Mouse (Mus musculus) midbrain, embryonic 16.5 days (tissue): ENCODE measurements around the gene St8sia1. TPM values are rescaled to one million over a fixed set of nuclear protein-coding genes. Genes with fewer than 3 reads are reported as not detected.

Source experiments
- ATAC-seq: fragments of 200-750 bp; cut with Nextera tagmentation; 2 replicates; pipeline ENCODE4 v1.8.0; 2017; ENCODE audit warnings: moderate TSS enrichment
- H3K27ac ChIP-seq: fragments of 300-500 bp; sonication (generic); 2 replicates; pipeline ENCODE4 v1.5.1; 2014; ENCODE audit warnings: mild to moderate bottlenecking, low read length, mixed read lengths
- H3K27me3 ChIP-seq: fragments of 300-500 bp; sonication (generic); 2 replicates; pipeline ENCODE4 v1.6.1; 2014; ENCODE audit warnings: low read depth, low read length, mixed read lengths; ENCODE audit not compliant: control insufficient read depth, insufficient read depth
- H3K36me3 ChIP-seq: fragments of 300-500 bp; sonication (generic); 2 replicates; pipeline ENCODE4 v1.6.1; 2014; ENCODE audit warnings: mild to moderate bottlenecking, low read length, moderate library complexity, mixed read lengths; ENCODE audit not compliant: control insufficient read depth, insufficient read depth
- H3K4me1 ChIP-seq: fragments of 300-500 bp; sonication (generic); 2 replicates; pipeline ENCODE4 v1.6.1; 2014; ENCODE audit warnings: mild to moderate bottlenecking, low read length, mixed read lengths; ENCODE audit not compliant: control insufficient read depth, insufficient read depth
- H3K4me2 ChIP-seq: fragments of 300-500 bp; sonication (generic); 2 replicates; pipeline ENCODE4 v1.6.1; 2014; ENCODE audit warnings: mild to moderate bottlenecking, low read length, mixed read lengths
- H3K4me3 ChIP-seq: fragments of 300-500 bp; sonication (generic); 2 replicates; pipeline ENCODE4 v1.5.1; 2014; ENCODE audit warnings: low read depth, mild to moderate bottlenecking, low read length, moderate library complexity, mixed read lengths
- H3K9ac ChIP-seq: fragments of 300-500 bp; sonication (generic); 2 replicates; pipeline ENCODE4 v1.6.1; 2014; ENCODE audit warnings: low read depth, low read length, mixed read lengths
- H3K9me3 ChIP-seq: fragments of 300-500 bp; sonication (generic); replicated peaks from 2 replicates; pipeline ENCODE4 v1.6.1; 2014; ENCODE audit warnings: mild to moderate bottlenecking, low read length, mixed read lengths; ENCODE audit not compliant: control insufficient read depth, poor library complexity, severe bottlenecking
- WGBS: fragments of 180-500 bp; shearing (Covaris S2); extraction: QIAGEN DNeasy Blood & Tissue Kit; methylation state at CpG from one replicate; pipeline ENCODE4 v1.1.7; 2014; 5-methylcytosine and 5-hydroxymethylcytosine counted together
- polyA plus RNA-seq: library from polyadenylated mRNA; unstranded; fragments of >200 nt; fragmentation: Nextera tagmentation; extraction: Ambion mirVana; gene quantifications from 2 replicates; pipeline ENCODE4 v1.2.1, GENCODE M21; 2015

The St8sia1 gene
- polyA plus RNA-seq, 1 experiment from 2014 or later = 7.5 TPM

- 39% methylated on average over 5 of the region's 5 CpGs for WGBS
- H3K27me3 ChIP-seq = no peaks in the 10 kb centered on the region
- no peak overlapping the region for H3K4me3 ChIP-seq
- no peak overlapping the region for H3K27ac ChIP-seq
- H3K9ac ChIP-seq = no peak overlapping the region
- no peak overlapping the region for H3K4me2 ChIP-seq
- no peaks in the 10 kb centered on the region for H3K9me3 ChIP-seq
- H3K36me3 ChIP-seq = no peaks in the 10 kb centered on the region
- peaks cover 6% of the 10 kb centered on the region; the same call in 1 of the 2 replicates for H3K4me1 ChIP-seq
- no peak for ATAC-seq
Observed at GRCm38 (mm10) chr6:142925921-142926320, 38.3 kb downstream of the St8sia1 start.

GRCm38 (mm10) chr6:142925374-142925773 is 38.9 kb downstream of the St8sia1 start:
- Histone ChIP-seq H3K4me2 (no peak overlapping the region), H3K36me3 (no peaks in the 10 kb centered on the region), H3K4me3 (no peak overlapping the region), H3K9me3 (no peaks in the 10 kb centered on the region), H3K9ac (no peak overlapping the region), H3K4me1 (peaks cover 6% of the 10 kb centered on the region; the same call in 1 of the 2 replicates), H3K27ac (0 out of 2 replicates have a peak overlapping the region, but pooled peaks have one; percentile 28), H3K27me3 (no peaks in the 10 kb centered on the region)
- WGBS = 81% methylated on average over 3 of the region's 3 CpGs
- ATAC-seq = 0 out of 2 replicates have a peak, but pooled peaks have one; percentile 9

GRCm38 (mm10) chr6:142920901-142921300 is 43.4 kb downstream of the St8sia1 start:
- Histone ChIP-seq H3K36me3 (no peaks in the 10 kb centered on the region), H3K27me3 (no peaks in the 10 kb centered on the region), H3K4me3 (no peak overlapping the region), H3K4me1 (peaks cover 4% of the 10 kb centered on the region; the same call in 1 of the 2 replicates), H3K27ac (no peak overlapping the region), H3K9ac (no peak overlapping the region), H3K4me2 (no peak overlapping the region), H3K9me3 (no peaks in the 10 kb centered on the region)
- WGBS = 79% methylated on average over 5 of the region's 5 CpGs
- ATAC-seq = no peak

- Histone ChIP-seq H3K9ac (no peak overlapping the region), H3K4me2 (no peak overlapping the region), H3K27me3 (no peaks in the 10 kb centered on the region), H3K4me3 (no peak overlapping the region), H3K9me3 (no peaks in the 10 kb centered on the region), H3K4me1 (no peaks in the 10 kb centered on the region), H3K36me3 (no peaks in the 10 kb centered on the region), H3K27ac (no peak overlapping the region)
- ATAC-seq = no peak
- WGBS = 91% methylated on average over 6 of the region's 6 CpGs
Observed at GRCm38 (mm10) chr6:142918691-142919090, 45.6 kb downstream of the St8sia1 start.

GRCm38 (mm10) chr6:142917471-142917901 is 46.8 kb downstream of the St8sia1 start:
- Histone ChIP-seq H3K4me3 (no peak overlapping the region), H3K9ac (no peak overlapping the region), H3K27ac (no peak overlapping the region), H3K4me2 (no peak overlapping the region), H3K27me3 (no peaks in the 10 kb centered on the region), H3K9me3 (no peaks in the 10 kb centered on the region), H3K4me1 (no peaks in the 10 kb centered on the region), H3K36me3 (no peaks in the 10 kb centered on the region)
- no peak for ATAC-seq
- WGBS = 87% methylated on average over 13 of the region's 13 CpGs

- no peak overlapping the region for H3K9ac ChIP-seq
- H3K27me3 ChIP-seq = no peaks in the 10 kb centered on the region
- 91% methylated on average over 11 of the region's 11 CpGs for WGBS
- H3K36me3 ChIP-seq = peaks cover 3% of the 10 kb centered on the region; the same call in 1 of the 2 replicates
- H3K4me3 ChIP-seq = no peak overlapping the region
- H3K4me1 ChIP-seq = no peaks in the 10 kb centered on the region
- ATAC-seq = no peak
- H3K9me3 ChIP-seq = no peaks in the 10 kb centered on the region
- no peak overlapping the region for H3K27ac ChIP-seq
- no peak overlapping the region for H3K4me2 ChIP-seq
Observed at GRCm38 (mm10) chr6:142916271-142916941, 47.8 kb downstream of the St8sia1 start.

- H3K27me3 ChIP-seq = no peaks in the 10 kb centered on the region
- H3K9me3 ChIP-seq = no peaks in the 10 kb centered on the region
- H3K9ac ChIP-seq = no peak overlapping the region
- H3K36me3 ChIP-seq = peaks cover 4% of the 10 kb centered on the region; the same call in 1 of the 2 replicates
- H3K27ac ChIP-seq = no peak overlapping the region
- H3K4me2 ChIP-seq = no peak overlapping the region
- no peaks in the 10 kb centered on the region for H3K4me1 ChIP-seq
- 83% methylated on average over 5 of the region's 5 CpGs for WGBS
- H3K4me3 ChIP-seq = no peak overlapping the region
- no peak for ATAC-seq
Observed at GRCm38 (mm10) chr6:142915464-142915863, 48.8 kb downstream of the St8sia1 start.

- Histone ChIP-seq H3K27me3 (no peaks in the 10 kb centered on the region), H3K36me3 (peaks cover 4% of the 10 kb centered on the region; the same call in 1 of the 2 replicates), H3K9me3 (no peaks in the 10 kb centered on the region), H3K4me3 (no peak overlapping the region), H3K4me2 (no peak overlapping the region), H3K9ac (no peak overlapping the region), H3K27ac (no peak overlapping the region), H3K4me1 (no peaks in the 10 kb centered on the region)
- ATAC-seq = no peak
- WGBS = 88% methylated on average over 10 of the region's 10 CpGs
Observed at GRCm38 (mm10) chr6:142914676-142915075, 49.6 kb downstream of the St8sia1 start.

GRCm38 (mm10) chr6:142911263-142911662 is 53.0 kb downstream of the St8sia1 start:
- 94% methylated on average over 3 of the region's 3 CpGs for WGBS
- no peak for ATAC-seq
- H3K27ac ChIP-seq = no peak overlapping the region

More at GRCm38 (mm10) chr6:142911263-142911662, 53.0 kb downstream of the St8sia1 start:
- Histone ChIP-seq H3K4me1 (no peaks in the 10 kb centered on the region), H3K9ac (no peak overlapping the region), H3K36me3 (peaks cover 4% of the 10 kb centered on the region; the same call in 1 of the 2 replicates), H3K27me3 (no peaks in the 10 kb centered on the region), H3K4me3 (no peak overlapping the region), H3K9me3 (no peaks in the 10 kb centered on the region), H3K4me2 (no peak overlapping the region)
